Mouse (Mus musculus) embryonic facial prominence, embryonic 12.5 days (tissue): ENCODE results near the gene Ccdc47. TPM values are rescaled to one million over a fixed set of nuclear protein-coding genes. Genes with fewer than 3 reads are reported as not detected.

Experiments
- polyA plus RNA-seq: library from polyadenylated mRNA; unstranded; fragments of >200 nt; fragmentation: Nextera tagmentation; extraction: Ambion mirVana; gene quantifications from 2 replicates; pipeline ENCODE4 v1.2.1, GENCODE M21; 2016

The Ccdc47 gene
- polyA plus RNA-seq, 1 experiment from 2014 or later = 81.7 TPM

Other genes starting within 250 kb of the Ccdc47 start
- gene Ace, start 248.4 kb downstream of the Ccdc47 start, polyA plus RNA-seq = 0.68 and 0.69 TPM in 2 replicates
- not detected in 2 replicates for gene Ace3, start 221.7 kb downstream of the Ccdc47 start, polyA plus RNA-seq
- gene Kcnh6, start 208.2 kb downstream of the Ccdc47 start, polyA plus RNA-seq = 1.3 and 3.4 TPM in 2 replicates
- 90.6 and 93.4 TPM in 2 replicates for gene Dcaf7, start 179.5 kb downstream of the Ccdc47 start, polyA plus RNA-seq
- 10.8 and 11.1 TPM in 2 replicates for gene Taco1, start 150.3 kb downstream of the Ccdc47 start, polyA plus RNA-seq
- gene Map3k3, start 131.7 kb downstream of the Ccdc47 start, polyA plus RNA-seq = 31.8 and 33.8 TPM in 2 replicates
- gene Gm10840, start 55.5 kb downstream of the Ccdc47 start, polyA plus RNA-seq = not detected in 2 replicates
- 467 and 469 TPM in 2 replicates for gene Limd2, start 55.5 kb downstream of the Ccdc47 start, polyA plus RNA-seq
- gene Strada, start 14.2 kb downstream of the Ccdc47 start, polyA plus RNA-seq = 34.8 and 35.4 TPM in 2 replicates
- gene Ddx42, start 582 bp upstream of the Ccdc47 start, polyA plus RNA-seq = 103 and 104 TPM in 2 replicates
- 63.3 and 67.0 TPM in 2 replicates for gene Ftsj3, start 39.7 kb upstream of the Ccdc47 start, polyA plus RNA-seq
- 315 and 316 TPM in 2 replicates for gene Psmc5, start 39.8 kb upstream of the Ccdc47 start, polyA plus RNA-seq
- 71.5 and 75.1 TPM in 2 replicates for gene Smarcd2, start 56.6 kb upstream of the Ccdc47 start, polyA plus RNA-seq
- gene Tcam1, start 60.3 kb upstream of the Ccdc47 start, polyA plus RNA-seq = 0.24 and 0.47 TPM in 2 replicates
- not detected in 2 replicates for gene Gh, start 85.5 kb upstream of the Ccdc47 start, polyA plus RNA-seq
- 1.5 and 1.7 TPM in 2 replicates for gene Cd79b, start 98.4 kb upstream of the Ccdc47 start, polyA plus RNA-seq
- 0.05 and 0.09 TPM in 2 replicates for gene Scn4a, start 136.9 kb upstream of the Ccdc47 start, polyA plus RNA-seq
- gene Prr29, start 149.1 kb upstream of the Ccdc47 start, polyA plus RNA-seq = not detected in 2 replicates
- gene Icam2, start 171.7 kb upstream of the Ccdc47 start, polyA plus RNA-seq = 23.9 and 29.8 TPM in 2 replicates